Mouse (Mus musculus) MEL (cell line): ENCODE data around the gene Ctbs. TPM values are rescaled to one million over a fixed set of nuclear protein-coding genes. Genes with fewer than 3 reads are reported as not detected.

Experiments used
- DNase-seq: peaks from one replicate; pipeline ENCODE4 v3.0.0; 2011; ENCODE audit warnings: low read depth, low spot score
- H3K27ac ChIP-seq: 2 replicates; pipeline ENCODE4 v1.5.1; 2012; ENCODE audit warnings: low read depth, mild to moderate bottlenecking, control low read depth, low read length, moderate library complexity; ENCODE audit not compliant: control insufficient read depth
- H3K27me3 ChIP-seq, 2 experiments: fragments of 150-350 bp in 1 of 2; sonication (generic) in 1 of 2; 2 replicates each; pipeline ENCODE4 v1.6.1; 2012; ENCODE audit warnings: low read length in 2 of 2, mild to moderate bottlenecking in 2 of 2, improper control_type of control experiment in 1 of 2, moderate library complexity in 1 of 2; ENCODE audit not compliant: insufficient read depth in 2 of 2, control insufficient read depth in 1 of 2
- H3K36me3 ChIP-seq, 2 experiments: 2 replicates each; pipeline ENCODE4 v1.6.1; 2012 to 2014; ENCODE audit warnings: low read length in 2 of 2, improper control_type of control experiment in 1 of 2, inconsistent platforms in 1 of 2, mild to moderate bottlenecking in 1 of 2; ENCODE audit not compliant: insufficient read depth in 2 of 2, control insufficient read depth in 1 of 2
- H3K4me1 ChIP-seq, 2 experiments: fragments of 150-350 bp in 1 of 2; sonication (generic) in 1 of 2; 2 replicates each; pipeline ENCODE4 v1.6.1; 2012; ENCODE audit warnings: low read length in 2 of 2, improper control_type of control experiment in 1 of 2, mild to moderate bottlenecking in 1 of 2; ENCODE audit not compliant: insufficient read depth in 2 of 2, control insufficient read depth in 1 of 2
- H3K4me3 ChIP-seq, 2 experiments: fragments of 150-350 bp in 1 of 2; sonication (generic) in 1 of 2; 2 replicates each; pipeline ENCODE4 v1.5.1; 2012; ENCODE audit warnings: low read depth in 2 of 2, low read length in 2 of 2, mild to moderate bottlenecking in 2 of 2, moderate library complexity in 2 of 2, control low read depth in 1 of 2, improper control_type of control experiment in 1 of 2; ENCODE audit not compliant: control insufficient read depth in 1 of 2, insufficient read depth in 1 of 2
- H3K79me2 ChIP-seq: 2 replicates; pipeline ENCODE4 v1.6.1; 2012; ENCODE audit warnings: mild to moderate bottlenecking, low read length, moderate library complexity; ENCODE audit not compliant: control insufficient read depth, poor library complexity, insufficient read depth
- H3K9ac ChIP-seq: 2 replicates; pipeline ENCODE4 v1.6.1; 2012; ENCODE audit warnings: low read depth, mild to moderate bottlenecking, control low read depth, low read length, moderate library complexity; ENCODE audit not compliant: control insufficient read depth, poor library complexity, severe bottlenecking
- H3K9me3 ChIP-seq: fragments of 150-350 bp; sonication (generic); replicated peaks from 2 replicates; pipeline ENCODE4 v1.6.1; 2012; ENCODE audit warnings: mild to moderate bottlenecking, low read length, improper control_type of control experiment, moderate library complexity; ENCODE audit not compliant: insufficient read depth
- GABPA ChIP-seq: IDR thresholded peaks from 2 replicates; pipeline ENCODE4 v1.6.1; 2012; ENCODE audit warnings: low read depth, mild to moderate bottlenecking, inconsistent platforms, low read length, improper control_type of control experiment, moderate library complexity
- POLR2AphosphoS5 ChIP-seq: IDR thresholded peaks from 2 replicates; pipeline ENCODE4 v1.6.1; 2012; ENCODE audit warnings: low read depth, borderline replicate concordance, mild to moderate bottlenecking, inconsistent platforms, low read length, moderate library complexity, mixed read lengths
- polyA plus RNA-seq, 2 experiments: library from polyadenylated mRNA; stranded (reverse) in 1 of 2; unstranded in 1 of 2; fragments of >175 nt in 1 of 2; fragments of >200 nt in 1 of 2; gene quantifications; 2 replicates each; pipeline versions ENCODE4 v1.2.1 to v1.2.4; 2012; ENCODE audit warnings: low replicate concordance in 2 of 2, low read depth in 1 of 2; ENCODE audit not compliant: insufficient read length in 2 of 2, insufficient read depth in 1 of 2, missing spikeins in 1 of 2
- total RNA-seq: library from RNA; depleted of rRNA; stranded (reverse); fragments of 300-350 nt; gene quantifications from 2 replicates; pipeline ENCODE4 v1.2.3, GENCODE M21; 2012; rRNA removed

The Ctbs gene
- total and polyA plus RNA-seq, 3 experiments = 3.2 to 5.1 TPM; not detected in 1

DNA sequence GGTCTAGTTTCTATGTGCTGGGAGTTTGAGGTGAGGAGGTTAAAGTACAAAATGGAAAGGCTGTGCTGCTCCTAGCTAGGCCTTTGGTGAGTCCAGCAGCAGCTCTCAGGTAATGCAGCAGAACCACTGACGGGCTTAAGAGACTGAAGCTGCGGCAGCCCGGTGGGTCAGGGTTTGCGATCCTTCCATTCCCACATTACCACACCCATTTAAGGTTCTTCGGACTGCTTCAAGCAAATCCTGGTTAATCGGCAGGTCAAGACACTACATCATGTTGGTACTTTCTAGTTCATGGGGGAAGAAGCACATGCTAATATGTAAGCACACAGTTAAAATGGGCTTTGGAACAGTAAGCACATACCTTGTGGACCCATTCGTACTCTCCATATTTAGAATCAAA, 57.1 kb downstream of the Ctbs start:
- Histone ChIP-seq H3K79me2 (peaks cover 18% of the 10 kb centered on the region), H3K9me3 (no peaks in the 10 kb centered on the region), H3K9ac (no peak overlapping the region), H3K4me1 (peaks cover 0 to 6% of the 10 kb centered on the region in 2 experiments; a peak in 3 of 4 replicates), H3K36me3 (peaks cover 20 to 34% of the 10 kb centered on the region in 2 experiments), H3K4me3 (no peak overlapping the region), H3K27ac (no peak overlapping the region), H3K27me3 (no peaks in the 10 kb centered on the region)
- 0 out of 2 replicates have a peak, but pooled peaks have one; percentile 51 for TF ChIP-seq POLR2AphosphoS5
- TF ChIP-seq GABPA = no peak
- no peak for DNase-seq

Other genes with a start within 250 kb of the Ctbs start
- not detected in 2 replicates for gene Lpar3, start 228.8 kb upstream of the Ctbs start, total RNA-seq
- not detected for gene Lpar3, start 228.8 kb upstream of the Ctbs start, polyA plus RNA-seq
- 52.1 and 54.8 TPM in 2 replicates for gene Ssx2ip, start 45.2 kb upstream of the Ctbs start, total RNA-seq
- 100 to 1,000 TPM in 1 of 2 experiments, 10 to 100 TPM in 1; 70.0 to 270 TPM for gene Ssx2ip, start 45.2 kb upstream of the Ctbs start, polyA plus RNA-seq
- 1.1 and 1.2 TPM in 2 replicates for gene Spata1, start 50.0 kb downstream of the Ctbs start, total RNA-seq
- gene Spata1, start 50.0 kb downstream of the Ctbs start, polyA plus RNA-seq = 1 to 10 TPM in 1 of 2 experiments, not detected in 1; 1.9 TPM
- 186 and 193 TPM in 2 replicates for gene Gng5, start 50.0 kb downstream of the Ctbs start, total RNA-seq
- gene Gng5, start 50.0 kb downstream of the Ctbs start, polyA plus RNA-seq = 1,000 to 10,000 TPM in 1 of 2 experiments, 100 to 1,000 TPM in 1; 266 to 2,226 TPM
- gene Rpf1, start 71.6 kb downstream of the Ctbs start, total RNA-seq = 68.3 and 72.3 TPM in 2 replicates
- 100 to 1,000 TPM in 1 of 2 experiments, 10 to 100 TPM in 1; 73.6 to 369 TPM for gene Rpf1, start 71.6 kb downstream of the Ctbs start, polyA plus RNA-seq
- gene Uox, start 120.6 kb downstream of the Ctbs start, total RNA-seq = not detected in 2 replicates
- gene Uox, start 120.6 kb downstream of the Ctbs start, polyA plus RNA-seq = not detected
- not detected in 2 replicates for gene Dnase2b, start 165.8 kb downstream of the Ctbs start, total RNA-seq
- gene Dnase2b, start 165.8 kb downstream of the Ctbs start, polyA plus RNA-seq = not detected
- gene 4930503B20Rik, start 201.5 kb downstream of the Ctbs start, total RNA-seq = 0.08 TPM in 1 of 2 replicates, not detected in the other
- gene 4930503B20Rik, start 201.5 kb downstream of the Ctbs start, polyA plus RNA-seq = not detected
- gene Samd13, start 235.8 kb downstream of the Ctbs start, total RNA-seq = 1.1 and 1.9 TPM in 2 replicates
- gene Samd13, start 235.8 kb downstream of the Ctbs start, polyA plus RNA-seq = 1 to 10 TPM in 1 of 2 experiments, not detected in 1; 1.2 TPM